Mouse (Mus musculus): ENCODE results near the gene Trak1.

Trak1 gene

DNA sequence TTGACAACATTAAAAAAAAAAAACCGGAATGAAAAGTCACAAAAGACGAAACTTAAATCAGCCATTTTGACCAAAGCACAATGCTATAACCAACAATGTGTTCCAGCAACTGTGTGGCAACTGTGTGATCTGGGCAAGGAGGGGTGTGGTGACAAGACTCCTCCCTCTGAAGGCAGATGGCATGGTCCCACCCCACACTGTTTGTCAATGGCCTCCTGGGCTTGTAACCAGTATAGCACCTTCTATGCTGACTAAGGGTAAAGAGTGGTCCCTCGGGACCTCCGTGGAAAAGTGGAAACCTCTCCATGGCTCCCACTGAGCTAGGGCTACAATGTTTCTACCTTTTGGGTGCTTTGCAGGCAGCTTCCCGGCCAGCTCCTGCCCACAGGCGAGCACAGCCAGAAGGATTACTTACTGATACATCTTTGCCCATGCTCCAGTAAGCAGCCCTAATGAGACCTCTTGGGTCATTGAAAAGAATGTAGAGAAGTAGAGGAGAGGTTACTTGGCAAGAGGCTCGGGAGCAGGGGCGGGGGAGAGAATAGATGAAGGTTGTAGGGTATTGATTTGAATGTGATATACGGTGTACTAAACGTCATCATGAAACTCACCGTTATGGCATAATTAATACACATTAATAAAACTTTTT is 194.4 kb downstream of the Trak1 start:
- no peak for DNase-seq (ENCODE audit: low read depth)

DNA sequence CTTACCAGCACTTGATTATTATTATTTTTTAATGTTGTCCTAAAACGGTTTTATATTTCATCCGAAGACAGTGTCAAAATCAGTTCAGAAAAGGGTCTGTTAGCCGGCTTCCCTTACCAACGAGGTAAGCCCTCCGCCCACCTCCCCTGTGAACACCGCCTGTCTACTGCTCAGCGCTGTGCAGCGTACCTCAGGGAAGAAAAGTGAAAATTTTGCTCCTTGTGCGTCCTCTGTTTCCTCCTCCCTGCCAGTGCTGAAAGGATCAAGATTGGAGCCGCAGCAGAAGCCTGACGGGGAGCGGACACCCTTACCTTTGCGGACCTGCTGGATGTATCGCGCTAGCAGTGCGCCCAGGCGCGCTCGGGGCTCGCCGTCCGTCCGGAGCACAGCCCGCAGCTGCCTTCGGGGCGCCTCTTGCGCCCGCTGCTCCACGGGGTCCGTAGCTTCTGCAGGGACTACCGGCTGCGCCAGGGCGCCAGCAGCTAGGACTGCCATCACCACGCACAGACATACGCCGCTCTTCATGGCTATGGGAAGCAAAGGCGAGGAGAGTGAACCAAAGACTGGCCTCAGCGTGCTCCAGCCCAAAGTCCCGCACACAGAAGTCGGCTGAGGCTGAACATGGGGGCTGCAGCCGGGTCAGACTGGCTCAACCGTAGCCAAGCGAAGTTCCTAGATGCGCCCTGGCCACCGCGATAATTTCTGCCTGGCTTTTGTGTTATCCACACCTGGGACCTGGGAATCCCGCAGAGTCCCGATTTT is 196.9 kb downstream of the Trak1 start:
- DNase-seq (ENCODE audit: low read depth), result no peak

DNA sequence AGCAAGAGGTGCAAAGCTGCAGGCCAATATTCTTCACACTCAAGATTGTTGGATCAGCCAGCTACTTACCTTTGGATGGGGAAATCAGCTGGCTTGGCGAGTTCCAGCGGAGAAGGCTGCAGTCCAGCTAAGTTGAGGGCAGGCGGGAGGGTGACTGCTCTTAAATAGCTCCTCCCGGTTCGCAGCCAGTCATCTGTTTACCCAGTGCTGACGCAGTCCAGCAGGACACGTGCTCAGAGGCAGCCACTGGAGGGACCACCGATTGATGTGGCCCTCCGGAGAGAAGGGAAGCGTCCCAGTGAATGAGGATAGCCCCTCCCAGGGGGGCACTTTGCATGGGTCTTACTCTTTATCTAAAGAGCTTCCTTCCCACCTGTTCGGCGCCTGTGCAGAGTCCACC is 198.2 kb downstream of the Trak1 start, which contains the start of gene Cck:
TSS of gene Cck (minus strand) at position 166 of the 400 bp plus-strand sequence.
- DNase-seq (ENCODE audit: low read depth), result no peak

- no peak for DNase-seq (ENCODE audit: low read depth)
These were observed 198.8 kb downstream of the Trak1 start for GRCm38 (mm10) chr9:121496102-121496501.

DNA sequence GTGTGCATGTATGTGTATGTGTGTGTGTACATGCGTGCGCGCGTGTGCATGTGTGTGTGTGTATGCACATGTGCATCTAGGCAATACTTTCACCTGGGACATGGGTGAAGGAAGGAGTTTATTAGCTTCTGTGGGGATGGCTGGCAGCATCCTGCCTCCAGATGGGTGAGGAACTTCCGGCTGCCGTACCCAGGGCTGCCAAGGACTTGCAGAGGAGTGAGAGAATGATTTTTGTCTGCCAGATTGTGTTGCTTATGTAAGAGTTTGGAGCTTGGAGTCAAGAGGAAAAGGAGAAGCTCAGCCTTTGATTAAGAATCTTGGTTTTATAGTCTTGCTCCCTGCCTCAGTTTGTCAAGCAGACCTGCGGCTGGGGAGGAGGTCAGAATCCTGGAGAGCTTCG is 208.0 kb downstream of the Trak1 start:
- DNase-seq (ENCODE audit: low read depth), result no peak

DNA sequence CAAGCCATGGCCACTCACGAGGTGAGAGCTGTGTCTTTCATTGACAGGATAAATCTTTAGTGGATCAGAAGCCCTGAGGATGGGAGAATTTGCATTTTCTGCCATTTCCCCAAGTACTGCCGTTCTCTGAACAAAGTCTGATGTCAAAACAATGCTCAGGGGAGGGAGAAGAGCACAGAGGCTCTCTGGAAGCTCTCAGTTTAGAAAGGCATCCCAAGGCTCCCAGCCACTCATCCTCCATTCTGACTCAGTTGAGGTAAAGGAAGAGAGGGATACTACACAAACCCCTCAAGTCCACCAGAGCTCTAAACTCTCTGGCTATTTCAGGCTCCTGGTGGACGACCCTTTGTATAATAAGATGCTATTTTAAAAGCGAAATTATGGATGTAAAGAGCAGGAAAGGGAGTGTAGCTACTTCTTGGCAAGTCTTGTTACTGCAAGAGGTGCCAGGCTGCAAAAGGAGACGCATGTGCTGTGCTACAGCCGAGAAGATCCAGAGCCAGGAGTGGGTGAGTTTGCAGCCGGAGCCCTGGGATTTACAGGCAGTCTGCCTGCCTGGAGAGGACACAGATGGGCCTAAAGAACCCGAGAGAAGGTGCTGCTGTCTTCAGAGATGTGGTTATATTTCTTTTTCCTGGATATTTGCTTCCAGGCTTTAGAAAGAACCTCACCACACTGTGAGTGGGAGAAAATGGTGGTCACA is 209.3 kb downstream of the Trak1 start:
- no peak for DNase-seq (ENCODE audit: low read depth)

GRCm38 (mm10) chr9:121511911-121512310 is 214.6 kb downstream of the Trak1 start:
- DNase-seq (ENCODE audit: low read depth), result no peak

- DNase-seq (ENCODE audit: low read depth), result no peak
These were observed 217.2 kb downstream of the Trak1 start for GRCm38 (mm10) chr9:121514462-121514861.

DNA sequence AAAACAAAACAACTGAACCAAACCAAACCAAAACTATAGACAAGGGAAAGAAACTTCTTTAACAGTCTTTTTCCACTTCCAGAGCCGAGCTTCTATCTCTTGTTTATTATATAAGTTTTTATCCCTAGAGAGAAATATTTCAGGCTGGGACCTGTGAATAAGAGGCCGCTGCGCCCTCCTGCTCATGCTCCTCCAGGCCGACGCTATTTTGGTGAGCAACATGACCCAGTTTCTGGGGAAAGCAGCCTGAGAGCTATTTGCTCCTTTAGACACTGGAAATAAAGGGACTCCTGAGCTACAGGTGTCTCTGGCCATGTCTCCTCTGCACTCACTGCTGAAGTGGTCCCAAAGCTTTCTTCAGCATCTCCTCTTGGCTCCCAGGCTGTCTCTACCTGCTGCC is 222.7 kb downstream of the Trak1 start:
- DNase-seq (ENCODE audit: low read depth), result no peak

Measured in naive thymus-derived CD4-positive, alpha-beta T cell, adult 2 months (primary cell).